Mouse (Mus musculus) cortical plate, adult 2 months (tissue): Measurements from ENCODE around the gene Cisd2.

Experiments
- CTCF ChIP-seq: fragments of 200-500 bp; IDR thresholded peaks from 2 replicates; pipeline ENCODE4 v1.5.1; 2011; ENCODE audit warnings: mild to moderate bottlenecking, control low read depth, low read length; ENCODE audit not compliant: insufficient read depth; ENCODE audit errors: extremely low read depth
- POLR2A ChIP-seq: fragments of 200-500 bp; IDR thresholded peaks from 2 replicates; pipeline ENCODE4 v1.6.1; 2011; ENCODE audit warnings: mild to moderate bottlenecking, low read length, control low read depth; ENCODE audit not compliant: insufficient read depth; ENCODE audit errors: extremely low read depth

- TF ChIP-seq CTCF (peak; percentile 78), POLR2A (no peak)
Observed at GRCm38 (mm10) chr3:135402201-135402658, 21.5 kb downstream of the Cisd2 start.
